Mouse (Mus musculus): ENCODE data around the gene Gfpt1. TPM values are rescaled to one million over a fixed set of nuclear protein-coding genes. Genes with fewer than 3 reads are reported as not detected.
"Not testable (repeated sequence)": the region's sequence is repeated elsewhere in the genome, so short reads cannot be mapped to it uniquely, and the experiment has no call there.

The Gfpt1 gene
- polyA plus RNA-seq, 1 experiment from 2014 or later, result 13.3 TPM

GRCm38 (mm10) chr6:87021791-87022190 lies 20.9 kb upstream of the Gfpt1 start:
- H3K4me2 ChIP-seq (ENCODE audit: low read length), result no peak overlapping the region
- no peak for TF ChIP-seq CTCF (IDR thresholded peaks at IDR 0.05; ENCODE audit: low read depth)
- DNase-seq (ENCODE audit: low spot score) (no peak), ATAC-seq (replicated peaks; ENCODE audit: low FRiP score, low read depth) (no peak)
- H3K27me3 ChIP-seq (ENCODE audit: insufficient read depth, low read length), result no peaks in the 10 kb centered on the region
- H3K4me1 ChIP-seq (replicated peaks; ENCODE audit: insufficient read depth, low read length), result no peaks in the 10 kb centered on the region
- H3K36me3 ChIP-seq (ENCODE audit: insufficient read depth, low read length), result peaks cover 54% of the 10 kb centered on the region
- no peak overlapping the region for H3K9ac ChIP-seq (ENCODE audit: low read depth, low read length)
- no peaks in the 10 kb centered on the region for H3K9me3 ChIP-seq (replicated peaks; ENCODE audit: low read length)
- H3K4me3 ChIP-seq (replicated peaks; ENCODE audit: low read depth, low read length), result no peak overlapping the region
- no peak overlapping the region for H3K27ac ChIP-seq
- 97% methylated on average over 12 of the region's 12 CpGs for WGBS

- peaks cover 34% of the 10 kb centered on the region for H3K36me3 ChIP-seq (ENCODE audit: insufficient read depth, low read length)
- no peak overlapping the region for H3K9ac ChIP-seq (ENCODE audit: low read depth, low read length)
- H3K27ac ChIP-seq, result no peak overlapping the region
- WGBS, result 72% methylated on average over 7 of the region's 7 CpGs
- DNase-seq (ENCODE audit: low spot score) (no peak), ATAC-seq (replicated peaks; ENCODE audit: low FRiP score, low read depth) (no peak)
- no peak overlapping the region for H3K4me2 ChIP-seq (ENCODE audit: low read length)
- H3K4me1 ChIP-seq (replicated peaks; ENCODE audit: insufficient read depth, low read length), result no peaks in the 10 kb centered on the region
- H3K27me3 ChIP-seq (ENCODE audit: insufficient read depth, low read length), result no peaks in the 10 kb centered on the region
- H3K4me3 ChIP-seq (replicated peaks; ENCODE audit: low read depth, low read length), result no peak overlapping the region
- H3K9me3 ChIP-seq (replicated peaks; ENCODE audit: low read length), result no peaks in the 10 kb centered on the region
- no peak for TF ChIP-seq CTCF (IDR thresholded peaks at IDR 0.05; ENCODE audit: low read depth)
Measured at GRCm38 (mm10) chr6:87026980-87027379, 15.7 kb upstream of the Gfpt1 start.

GRCm38 (mm10) chr6:87028881-87029280 lies 13.8 kb upstream of the Gfpt1 start:
- H3K9me3 ChIP-seq (replicated peaks; ENCODE audit: low read length), result no peaks in the 10 kb centered on the region
- no peak for TF ChIP-seq CTCF (IDR thresholded peaks at IDR 0.05; ENCODE audit: low read depth)
- no peak for DNase-seq (ENCODE audit: low spot score)

GRCm38 (mm10) chr6:87031310-87031709 lies 11.3 kb upstream of the Gfpt1 start:
- WGBS, result 46% methylated on average over 7 of the region's 7 CpGs
- H3K27ac ChIP-seq; H3K36me3 ChIP-seq (ENCODE audit: insufficient read depth, low read length); H3K4me3 ChIP-seq (replicated peaks; ENCODE audit: low read depth, low read length); H3K4me1 ChIP-seq (replicated peaks; ENCODE audit: insufficient read depth, low read length); H3K9ac ChIP-seq (ENCODE audit: low read depth, low read length); H3K4me2 ChIP-seq (ENCODE audit: low read length); H3K27me3 ChIP-seq (ENCODE audit: insufficient read depth, low read length); H3K9me3 ChIP-seq (replicated peaks; ENCODE audit: low read length): not testable (repeated sequence)
- ATAC-seq (replicated peaks; ENCODE audit: low FRiP score, low read depth) (peak; percentile 82; the same call in 1 of the 2 replicates), DNase-seq (ENCODE audit: low spot score) (peak; percentile 24)

More at GRCm38 (mm10) chr6:87028881-87029280, 13.8 kb upstream of the Gfpt1 start:
- ATAC-seq (replicated peaks; ENCODE audit: low FRiP score, low read depth), result no peak
- H3K4me1 ChIP-seq (replicated peaks; ENCODE audit: insufficient read depth, low read length), result no peaks in the 10 kb centered on the region
- no peaks in the 10 kb centered on the region for H3K27me3 ChIP-seq (ENCODE audit: insufficient read depth, low read length)
- H3K4me3 ChIP-seq (replicated peaks; ENCODE audit: low read depth, low read length), result no peak overlapping the region
- H3K4me2 ChIP-seq (ENCODE audit: low read length), result no peak overlapping the region
- peaks cover 22% of the 10 kb centered on the region for H3K36me3 ChIP-seq (ENCODE audit: insufficient read depth, low read length)
- no peak overlapping the region for H3K9ac ChIP-seq (ENCODE audit: low read depth, low read length)
- no peak overlapping the region for H3K27ac ChIP-seq

- H3K4me2 ChIP-seq (ENCODE audit: low read length), result no peak overlapping the region
- H3K27ac ChIP-seq, result no peak overlapping the region
- H3K9ac ChIP-seq (ENCODE audit: low read depth, low read length), result no peak overlapping the region
- no peak for DNase-seq (ENCODE audit: low spot score)
- ATAC-seq (replicated peaks; ENCODE audit: low FRiP score, low read depth), result no peak
- H3K27me3 ChIP-seq (ENCODE audit: insufficient read depth, low read length), result no peaks in the 10 kb centered on the region
- no peak for TF ChIP-seq CTCF (IDR thresholded peaks at IDR 0.05; ENCODE audit: low read depth)
- no peaks in the 10 kb centered on the region for H3K9me3 ChIP-seq (replicated peaks; ENCODE audit: low read length)
- H3K4me3 ChIP-seq (replicated peaks; ENCODE audit: low read depth, low read length), result no peak overlapping the region
- H3K36me3 ChIP-seq (ENCODE audit: insufficient read depth, low read length), result no peaks in the 10 kb centered on the region; the same call in 1 of the 2 replicates
- 93% methylated on average over 3 of the region's 3 CpGs for WGBS
- H3K4me1 ChIP-seq (replicated peaks; ENCODE audit: insufficient read depth, low read length), result no peaks in the 10 kb centered on the region
Measured at GRCm38 (mm10) chr6:87032401-87032800, 10.2 kb upstream of the Gfpt1 start.

GRCm38 (mm10) chr6:87034395-87034794 lies 8.3 kb upstream of the Gfpt1 start:
- no peak for TF ChIP-seq CTCF (IDR thresholded peaks at IDR 0.05; ENCODE audit: low read depth)
- WGBS, result 72% methylated on average over 3 of the region's 3 CpGs
- H3K4me3 ChIP-seq (replicated peaks; ENCODE audit: low read depth, low read length), result no peak overlapping the region
- H3K27me3 ChIP-seq (ENCODE audit: insufficient read depth, low read length), result no peaks in the 10 kb centered on the region
- no peaks in the 10 kb centered on the region for H3K4me1 ChIP-seq (replicated peaks; ENCODE audit: insufficient read depth, low read length)
- no peak overlapping the region for H3K27ac ChIP-seq
- H3K4me2 ChIP-seq (ENCODE audit: low read length), result no peak overlapping the region
- no peak overlapping the region for H3K9ac ChIP-seq (ENCODE audit: low read depth, low read length)
- no peak for ATAC-seq (replicated peaks; ENCODE audit: low FRiP score, low read depth)
- H3K36me3 ChIP-seq (ENCODE audit: insufficient read depth, low read length), result no peaks in the 10 kb centered on the region
- no peaks in the 10 kb centered on the region for H3K9me3 ChIP-seq (replicated peaks; ENCODE audit: low read length)
- no peak for DNase-seq (ENCODE audit: low spot score)
